Mouse (Mus musculus): ENCODE measurements at regions not wholly inside any gene's neighbourhood (a gene's known extent, or its start where the extent isn't known, plus 50 kb on each side); places are given as distances from the start of the nearest gene placed in this dataset.

GRCm38 (mm10) chr1:35826575-35827114 lies 241.6 kb upstream of the Hs6st1 start:
- no peak for ATAC-seq (ENCODE audit: insufficient read depth, low FRiP score, low read depth)
- Histone ChIP-seq H3K4me1 (0 out of 2 replicates have a peak, but pooled peaks cover 6% of the 10 kb centered on the region), H3K27me3 (replicated peaks) (no peaks in the 10 kb centered on the region), H3K4me2 (no peak overlapping the region), H3K4me3 (replicated peaks) (no peak overlapping the region), H3K36me3 (no peaks in the 10 kb centered on the region), H3K9me3 (no peaks in the 10 kb centered on the region), H3K27ac (no peak overlapping the region), H3K9ac (no peak overlapping the region)
- 75% methylated on average over 7 of the region's 7 CpGs for WGBS

GRCm38 (mm10) chr1:35827471-35827870 lies 240.7 kb upstream of the Hs6st1 start:
- H3K4me3 ChIP-seq (replicated peaks), result no peak overlapping the region
- H3K4me1 ChIP-seq, result 0 out of 2 replicates have a peak, but pooled peaks cover 6% of the 10 kb centered on the region
- no peak overlapping the region for H3K9ac ChIP-seq
- 82% methylated on average over 3 of the region's 3 CpGs for WGBS
- H3K27me3 ChIP-seq (replicated peaks), result no peaks in the 10 kb centered on the region
- H3K9me3 ChIP-seq, result no peaks in the 10 kb centered on the region
- no peak overlapping the region for H3K27ac ChIP-seq
- no peaks in the 10 kb centered on the region for H3K36me3 ChIP-seq
- H3K4me2 ChIP-seq, result no peak overlapping the region
- ATAC-seq (ENCODE audit: insufficient read depth, low FRiP score, low read depth), result no peak

GRCm38 (mm10) chr1:35834180-35834579 lies 234.0 kb upstream of the Hs6st1 start:
- Histone ChIP-seq H3K4me1 (no peaks in the 10 kb centered on the region), H3K4me2 (no peak overlapping the region), H3K4me3 (replicated peaks) (no peak overlapping the region), H3K27ac (no peak overlapping the region), H3K9me3 (no peaks in the 10 kb centered on the region), H3K36me3 (no peaks in the 10 kb centered on the region), H3K27me3 (replicated peaks) (no peaks in the 10 kb centered on the region), H3K9ac (no peak overlapping the region)
- no peak for ATAC-seq (ENCODE audit: insufficient read depth, low FRiP score, low read depth)
- 78% methylated on average over 7 of the region's 7 CpGs for WGBS

GRCm38 (mm10) chr1:35836552-35836951 lies 231.6 kb upstream of the Hs6st1 start:
- WGBS, result 68% methylated on average over 5 of the region's 5 CpGs
- no peaks in the 10 kb centered on the region for H3K27me3 ChIP-seq (replicated peaks)
- no peak for ATAC-seq (ENCODE audit: insufficient read depth, low FRiP score, low read depth)
- no peaks in the 10 kb centered on the region for H3K4me1 ChIP-seq
- H3K4me3 ChIP-seq (replicated peaks), result no peak overlapping the region
- H3K27ac ChIP-seq, result no peak overlapping the region
- no peaks in the 10 kb centered on the region for H3K9me3 ChIP-seq
- H3K4me2 ChIP-seq, result no peak overlapping the region
- H3K9ac ChIP-seq, result no peak overlapping the region
- no peaks in the 10 kb centered on the region for H3K36me3 ChIP-seq

GRCm38 (mm10) chr1:35838625-35839024 lies 229.6 kb upstream of the Hs6st1 start:
- no peaks in the 10 kb centered on the region for H3K4me1 ChIP-seq
- 81% methylated on average over 3 of the region's 3 CpGs for WGBS
- H3K9me3 ChIP-seq, result no peaks in the 10 kb centered on the region
- H3K4me2 ChIP-seq, result no peak overlapping the region
- H3K27me3 ChIP-seq (replicated peaks), result no peaks in the 10 kb centered on the region
- no peak overlapping the region for H3K4me3 ChIP-seq (replicated peaks)
- no peaks in the 10 kb centered on the region for H3K36me3 ChIP-seq
- H3K9ac ChIP-seq, result no peak overlapping the region
- H3K27ac ChIP-seq, result no peak overlapping the region
- ATAC-seq (ENCODE audit: insufficient read depth, low FRiP score, low read depth), result no peak

GRCm38 (mm10) chr1:35839446-35839845 lies 228.8 kb upstream of the Hs6st1 start:
- H3K27me3 ChIP-seq (replicated peaks), result no peaks in the 10 kb centered on the region
- no peak overlapping the region for H3K4me3 ChIP-seq (replicated peaks)
- H3K9ac ChIP-seq, result no peak overlapping the region
- no peak overlapping the region for H3K27ac ChIP-seq
- no peak overlapping the region for H3K4me2 ChIP-seq
- H3K36me3 ChIP-seq, result no peaks in the 10 kb centered on the region
- no peak for ATAC-seq (ENCODE audit: insufficient read depth, low FRiP score, low read depth)
- no peaks in the 10 kb centered on the region for H3K9me3 ChIP-seq
- no peaks in the 10 kb centered on the region for H3K4me1 ChIP-seq
- WGBS, result 73% methylated on average over 6 of the region's 6 CpGs

- WGBS, result 82% methylated on average over 2 of the region's 2 CpGs
- H3K9me3 ChIP-seq, result no peaks in the 10 kb centered on the region
- no peak overlapping the region for H3K9ac ChIP-seq
- H3K27me3 ChIP-seq (replicated peaks), result no peaks in the 10 kb centered on the region
- no peak overlapping the region for H3K4me3 ChIP-seq (replicated peaks)
- no peak overlapping the region for H3K4me2 ChIP-seq
- H3K27ac ChIP-seq, result no peak overlapping the region
- H3K36me3 ChIP-seq, result no peaks in the 10 kb centered on the region
- no peaks in the 10 kb centered on the region for H3K4me1 ChIP-seq
- ATAC-seq (ENCODE audit: insufficient read depth, low FRiP score, low read depth), result no peak
Measured at GRCm38 (mm10) chr1:35841626-35842025, 226.6 kb upstream of the Hs6st1 start.

GRCm38 (mm10) chr1:35842707-35843106 lies 225.5 kb upstream of the Hs6st1 start:
- WGBS, result 84% methylated on average over 4 of the region's 4 CpGs
- ATAC-seq (ENCODE audit: insufficient read depth, low FRiP score, low read depth), result no peak

GRCm38 (mm10) chr1:35843566-35843965 lies 224.6 kb upstream of the Hs6st1 start:
- no peaks in the 10 kb centered on the region for H3K9me3 ChIP-seq
- no peaks in the 10 kb centered on the region for H3K27me3 ChIP-seq (replicated peaks)
- 76% methylated on average over 3 of the region's 3 CpGs for WGBS
- no peaks in the 10 kb centered on the region for H3K4me1 ChIP-seq
- H3K9ac ChIP-seq, result no peak overlapping the region
- no peaks in the 10 kb centered on the region for H3K36me3 ChIP-seq
- ATAC-seq (ENCODE audit: insufficient read depth, low FRiP score, low read depth), result no peak
- H3K27ac ChIP-seq, result no peak overlapping the region
- no peak overlapping the region for H3K4me3 ChIP-seq (replicated peaks)
- no peak overlapping the region for H3K4me2 ChIP-seq

More at GRCm38 (mm10) chr1:35842707-35843106, 225.5 kb upstream of the Hs6st1 start:
- H3K4me2 ChIP-seq, result no peak overlapping the region
- no peaks in the 10 kb centered on the region for H3K36me3 ChIP-seq
- no peak overlapping the region for H3K9ac ChIP-seq
- no peaks in the 10 kb centered on the region for H3K4me1 ChIP-seq
- no peaks in the 10 kb centered on the region for H3K27me3 ChIP-seq (replicated peaks)
- no peak overlapping the region for H3K27ac ChIP-seq
- H3K9me3 ChIP-seq, result no peaks in the 10 kb centered on the region
- no peak overlapping the region for H3K4me3 ChIP-seq (replicated peaks)

- no peak overlapping the region for H3K4me3 ChIP-seq (replicated peaks)
- no peak overlapping the region for H3K9ac ChIP-seq
- no peaks in the 10 kb centered on the region for H3K27me3 ChIP-seq (replicated peaks)
- no peak overlapping the region for H3K27ac ChIP-seq
- no peaks in the 10 kb centered on the region for H3K36me3 ChIP-seq
- no peak overlapping the region for H3K4me2 ChIP-seq
- H3K4me1 ChIP-seq, result no peaks in the 10 kb centered on the region
- no peaks in the 10 kb centered on the region for H3K9me3 ChIP-seq
- WGBS, result 56% methylated on average over 11 of the region's 11 CpGs
- no peak for ATAC-seq (ENCODE audit: insufficient read depth, low FRiP score, low read depth)
Measured at GRCm38 (mm10) chr1:35846224-35846936, 221.8 kb upstream of the Hs6st1 start.

- 84% methylated on average over 12 of the region's 12 CpGs for WGBS
- H3K9ac ChIP-seq, result no peak overlapping the region
- no peak overlapping the region for H3K4me3 ChIP-seq (replicated peaks)
- no peaks in the 10 kb centered on the region for H3K9me3 ChIP-seq
- H3K27me3 ChIP-seq (replicated peaks), result no peaks in the 10 kb centered on the region
- no peak overlapping the region for H3K4me2 ChIP-seq
- no peaks in the 10 kb centered on the region for H3K36me3 ChIP-seq
- no peaks in the 10 kb centered on the region for H3K4me1 ChIP-seq
- ATAC-seq (ENCODE audit: insufficient read depth, low FRiP score, low read depth), result no peak
- no peak overlapping the region for H3K27ac ChIP-seq
Measured at GRCm38 (mm10) chr1:35848160-35848954, 219.8 kb upstream of the Hs6st1 start.
